Mouse (Mus musculus): ENCODE results near the gene Cyp4f37.
"Not testable (repeated sequence)": the region's sequence is repeated elsewhere in the genome, so short reads cannot be mapped to it uniquely, and the experiment has no call there.

- not testable (repeated sequence) for TF ChIP-seq POLR2A (IDR thresholded peaks at IDR 0.05; ENCODE audit: low read depth, low read length); CTCF (IDR thresholded peaks at IDR 0.05; ENCODE audit: extremely low read depth, insufficient read length, insufficient replicate concordance, low read depth, low read length)
Measured at GRCm38 (mm10) chr17:32629726-32630125, 8.6 kb downstream of the Cyp4f37 start.
